Mouse (Mus musculus) forebrain, embryonic 12.5 days (tissue): ENCODE measurements at regions not wholly inside any gene's neighbourhood (a gene's known extent, or its start where the extent isn't known, plus 50 kb on each side); places are given as distances from the start of the nearest gene placed in this dataset.

Experiments used
- ATAC-seq: fragments of 200-750 bp; cut with Nextera tagmentation; 2 replicates; pipeline ENCODE4 v1.8.0; 2017; ENCODE audit warnings: moderate TSS enrichment; ENCODE audit not compliant: low FRiP score
- H3K27ac ChIP-seq: fragments of 300-500 bp; sonication (generic); 2 replicates; pipeline ENCODE4 v1.5.1; 2016; ENCODE audit warnings: mild to moderate bottlenecking
- H3K27me3 ChIP-seq: fragments of 300-500 bp; sonication (generic); 2 replicates; pipeline ENCODE4 v1.6.1; 2016; ENCODE audit warnings: mild to moderate bottlenecking
- H3K36me3 ChIP-seq: fragments of 300-500 bp; sonication (generic); replicated peaks from 2 replicates; pipeline ENCODE4 v1.6.1; 2016; ENCODE audit warnings: mild to moderate bottlenecking
- H3K4me1 ChIP-seq: fragments of 300-500 bp; sonication (generic); 2 replicates; pipeline ENCODE4 v1.6.1; 2016
- H3K4me2 ChIP-seq: fragments of 300-500 bp; sonication (generic); 2 replicates; pipeline ENCODE4 v1.6.1; 2016; ENCODE audit warnings: mild to moderate bottlenecking, moderate library complexity
- H3K4me3 ChIP-seq: fragments of 300-500 bp; sonication (generic); replicated peaks from 2 replicates; pipeline ENCODE4 v1.5.1; 2016; ENCODE audit warnings: mild to moderate bottlenecking
- H3K9ac ChIP-seq: fragments of 300-500 bp; sonication (generic); 2 replicates; pipeline ENCODE4 v1.6.1; 2016; ENCODE audit warnings: mild to moderate bottlenecking
- H3K9me3 ChIP-seq: fragments of 300-500 bp; sonication (generic); 2 replicates; pipeline ENCODE4 v1.6.1; 2016
- WGBS: fragments of 180-500 bp; shearing (Covaris S2); methylation state at CpG from one replicate; pipeline ENCODE4 v1.1.7; 2016; 5-methylcytosine and 5-hydroxymethylcytosine counted together

DNA sequence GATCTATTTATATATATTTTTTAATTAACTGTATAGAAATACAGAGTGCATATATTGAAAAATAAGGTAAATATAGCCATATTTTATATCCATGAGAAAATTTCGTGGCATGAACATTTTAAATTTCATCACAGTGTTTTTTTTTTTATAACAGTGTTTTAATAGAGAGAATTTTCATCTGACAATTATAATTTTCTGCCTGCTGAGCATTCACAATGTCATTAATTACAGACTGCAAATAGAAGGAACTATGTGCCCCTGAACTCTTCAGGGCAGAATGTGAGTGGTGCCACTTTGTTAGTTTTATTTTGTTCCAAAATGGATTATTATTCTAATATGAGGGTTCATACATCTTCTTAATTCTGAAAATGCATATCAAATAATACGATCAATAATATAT, 358.3 kb upstream of the C030005K15Rik start:
- no peak overlapping the region for H3K4me2 ChIP-seq
- H3K36me3 ChIP-seq = no peaks in the 10 kb centered on the region
- no peaks in the 10 kb centered on the region for H3K9me3 ChIP-seq
- H3K4me1 ChIP-seq = no peaks in the 10 kb centered on the region
- WGBS = 66% methylated on average over 2 of the region's 2 CpGs
- H3K27ac ChIP-seq = no peak overlapping the region
- no peaks in the 10 kb centered on the region for H3K27me3 ChIP-seq
- no peak for ATAC-seq
- H3K4me3 ChIP-seq = no peak overlapping the region
- H3K9ac ChIP-seq = no peak overlapping the region

DNA sequence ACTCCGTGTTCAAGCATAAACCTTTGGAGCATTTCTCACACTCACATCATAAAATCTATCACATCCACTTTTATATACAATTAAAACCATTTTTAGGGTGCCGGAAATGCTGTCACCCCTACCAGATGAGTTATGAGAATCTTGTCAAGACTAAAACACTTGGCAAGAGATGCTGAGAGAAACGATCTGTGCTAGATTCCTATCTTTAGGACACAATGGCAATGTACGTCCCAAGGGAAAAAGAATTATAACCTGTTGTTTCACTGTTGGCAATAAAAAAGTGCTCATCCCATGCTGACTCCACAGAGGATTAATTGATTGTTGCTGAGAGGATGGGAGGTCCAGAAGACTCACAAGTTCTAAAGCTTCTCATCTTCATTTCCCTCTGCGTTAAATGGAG, 389.7 kb upstream of the C030005K15Rik start:
- Histone ChIP-seq H3K9me3 (no peaks in the 10 kb centered on the region), H3K4me3 (no peak overlapping the region), H3K9ac (no peak overlapping the region), H3K4me2 (no peak overlapping the region), H3K27ac (no peak overlapping the region), H3K27me3 (no peaks in the 10 kb centered on the region), H3K36me3 (no peaks in the 10 kb centered on the region), H3K4me1 (no peaks in the 10 kb centered on the region)
- ATAC-seq = no peak
- WGBS = 93% methylated on average over 5 of the region's 5 CpGs

DNA sequence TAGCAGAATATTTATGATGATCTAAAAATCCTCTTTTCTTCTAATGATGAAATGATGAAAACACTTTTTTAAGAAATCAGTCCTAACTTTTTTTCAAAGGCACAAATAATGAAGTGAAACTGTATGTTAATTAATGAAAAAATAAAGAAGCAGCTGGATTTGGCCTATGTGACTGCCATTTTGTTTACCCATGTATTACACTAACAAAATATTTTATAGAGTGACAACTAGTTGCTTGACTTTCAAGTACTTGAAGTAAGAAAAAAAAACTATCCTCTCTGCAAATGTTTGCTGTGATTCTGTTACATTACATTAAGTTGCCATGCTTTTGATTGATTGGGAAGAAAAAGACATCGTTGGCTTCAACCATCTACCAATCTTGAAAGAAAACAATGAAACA, 399.2 kb upstream of the C030005K15Rik start:
- no peak overlapping the region for H3K27ac ChIP-seq
- no peak overlapping the region for H3K9ac ChIP-seq
- 87% methylated on average over 1 of the region's 1 CpGs for whole genome bisulfite sequencing
- H3K9me3 ChIP-seq = no peaks in the 10 kb centered on the region
- H3K4me1 ChIP-seq = no peaks in the 10 kb centered on the region
- no peak overlapping the region for H3K4me3 ChIP-seq
- H3K4me2 ChIP-seq = no peak overlapping the region
- H3K27me3 ChIP-seq = no peaks in the 10 kb centered on the region
- ATAC-seq = no peak
- no peaks in the 10 kb centered on the region for H3K36me3 ChIP-seq

DNA sequence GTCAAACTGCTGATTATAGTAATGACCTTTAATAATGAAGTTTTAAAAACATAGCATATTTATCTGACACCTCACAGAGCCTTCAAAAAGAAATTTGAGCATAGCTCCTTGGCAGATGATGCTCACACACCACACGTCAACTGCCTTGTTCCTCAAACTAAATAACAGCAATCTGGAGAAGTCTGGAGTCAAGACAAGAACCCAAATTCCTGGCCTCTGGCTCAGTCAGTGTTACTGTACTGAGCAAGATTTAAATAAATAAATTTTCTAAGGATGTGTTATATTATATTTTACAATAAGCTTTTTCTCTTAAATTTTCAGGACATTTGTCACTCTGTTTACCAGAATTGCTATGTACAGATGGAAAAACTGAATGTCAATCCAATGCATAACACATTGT, 408.5 kb upstream of the C030005K15Rik start:
- WGBS = 61% methylated on average over 1 of the region's 1 CpGs
- no peak for ATAC-seq
- H3K27ac ChIP-seq = no peak overlapping the region
- no peaks in the 10 kb centered on the region for H3K27me3 ChIP-seq
- no peak overlapping the region for H3K9ac ChIP-seq
- H3K4me3 ChIP-seq = no peak overlapping the region
- H3K36me3 ChIP-seq = no peaks in the 10 kb centered on the region
- H3K4me1 ChIP-seq = no peaks in the 10 kb centered on the region
- no peak overlapping the region for H3K4me2 ChIP-seq
- no peaks in the 10 kb centered on the region for H3K9me3 ChIP-seq

DNA sequence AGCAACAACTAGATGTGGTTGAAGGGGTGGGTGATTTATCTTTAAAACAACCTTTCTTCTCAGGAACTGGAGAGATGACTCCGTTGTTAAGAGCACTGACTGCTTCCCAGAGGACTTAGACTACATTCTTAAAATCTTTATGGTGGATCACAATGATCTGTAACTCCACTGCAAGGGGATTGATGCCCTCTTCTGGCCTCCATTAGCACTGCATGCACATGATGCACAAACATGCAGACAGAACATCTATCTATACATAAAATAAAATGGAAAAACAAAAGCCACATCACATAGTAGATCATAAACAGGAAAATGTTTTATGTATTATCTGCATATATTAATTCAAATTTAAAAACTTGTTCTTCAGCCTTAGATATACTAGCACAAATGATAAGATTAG, 419.2 kb upstream of the C030005K15Rik start:
- no peak for ATAC-seq
- Histone ChIP-seq H3K4me3 (no peak overlapping the region), H3K4me1 (no peaks in the 10 kb centered on the region), H3K9ac (no peak overlapping the region), H3K9me3 (no peaks in the 10 kb centered on the region), H3K36me3 (no peaks in the 10 kb centered on the region), H3K4me2 (no peak overlapping the region), H3K27me3 (no peaks in the 10 kb centered on the region), H3K27ac (no peak overlapping the region)
- 63% methylated on average over 1 of the region's 1 CpGs for WGBS

DNA sequence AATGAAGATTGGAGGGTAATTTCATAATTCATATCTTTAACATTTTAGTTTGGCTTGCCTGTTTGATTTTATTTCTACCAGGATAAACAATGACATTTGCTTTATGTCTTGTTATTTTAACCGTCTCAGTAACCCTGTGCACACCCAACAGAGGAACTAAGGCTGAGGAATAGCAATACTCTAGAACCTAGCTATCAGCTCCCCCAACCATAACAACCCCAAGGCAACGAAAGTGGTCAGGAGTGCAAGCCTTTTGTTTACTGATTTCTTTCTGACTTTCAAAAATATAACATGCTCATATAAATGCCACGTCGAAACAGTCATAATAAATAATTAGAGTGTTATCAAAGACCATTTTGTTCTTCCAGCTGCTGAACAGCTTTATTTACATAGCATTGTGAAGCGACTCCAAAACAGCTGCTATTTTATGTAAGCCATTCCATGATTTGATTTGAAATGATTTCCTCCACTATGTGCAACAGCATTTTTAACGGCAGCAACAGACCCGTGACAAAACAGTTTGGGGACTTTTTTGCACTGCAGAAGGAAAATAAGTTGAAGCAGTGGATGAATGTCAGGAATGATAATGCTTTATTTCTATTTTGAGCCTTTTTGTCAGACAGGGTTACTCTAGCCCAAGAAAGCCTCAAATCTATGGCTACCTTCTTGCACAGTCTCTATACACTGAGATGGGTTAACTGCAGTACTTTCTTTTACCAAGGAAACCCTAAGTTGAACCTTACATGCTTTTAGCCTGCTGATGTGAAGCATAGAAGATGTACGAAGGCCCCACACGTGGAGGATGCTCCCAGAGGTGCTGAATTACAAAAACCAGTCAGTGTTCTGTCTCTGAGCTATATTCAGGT, 420.7 kb upstream of the C030005K15Rik start:
- H3K36me3 ChIP-seq = no peaks in the 10 kb centered on the region
- H3K4me2 ChIP-seq = no peak overlapping the region
- H3K9me3 ChIP-seq = no peaks in the 10 kb centered on the region
- H3K4me1 ChIP-seq = no peaks in the 10 kb centered on the region
- no peak for ATAC-seq
- no peak overlapping the region for H3K9ac ChIP-seq
- no peak overlapping the region for H3K4me3 ChIP-seq
- 80% methylated on average over 9 of the region's 9 CpGs for WGBS
- no peak overlapping the region for H3K27ac ChIP-seq
- no peaks in the 10 kb centered on the region for H3K27me3 ChIP-seq

DNA sequence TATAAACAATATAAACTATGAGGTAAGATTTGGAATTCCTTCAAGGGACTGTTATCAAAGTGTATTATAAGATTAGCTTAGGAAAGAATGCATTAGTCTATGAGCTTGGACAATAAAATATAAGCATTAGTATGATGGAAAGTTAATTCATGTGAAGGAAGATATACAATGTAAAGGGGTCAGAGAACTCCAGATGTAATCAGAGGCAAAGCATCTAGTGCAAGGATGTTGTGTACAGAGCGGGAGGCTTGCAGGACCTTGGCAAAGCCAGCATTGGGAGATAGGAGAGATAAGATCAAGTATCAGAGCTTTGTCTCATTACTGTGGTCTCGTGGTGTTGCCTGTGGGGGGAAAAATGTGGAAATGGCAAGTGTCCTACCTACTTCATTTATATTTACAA, 429.4 kb upstream of the C030005K15Rik start:
- no peak overlapping the region for H3K9ac ChIP-seq
- no peaks in the 10 kb centered on the region for H3K4me1 ChIP-seq
- no peak for ATAC-seq
- no peak overlapping the region for H3K4me3 ChIP-seq
- H3K9me3 ChIP-seq = no peaks in the 10 kb centered on the region
- H3K27ac ChIP-seq = no peak overlapping the region
- H3K4me2 ChIP-seq = no peak overlapping the region
- H3K36me3 ChIP-seq = no peaks in the 10 kb centered on the region
- no peaks in the 10 kb centered on the region for H3K27me3 ChIP-seq
- WGBS = 95% methylated on average over 2 of the region's 2 CpGs

DNA sequence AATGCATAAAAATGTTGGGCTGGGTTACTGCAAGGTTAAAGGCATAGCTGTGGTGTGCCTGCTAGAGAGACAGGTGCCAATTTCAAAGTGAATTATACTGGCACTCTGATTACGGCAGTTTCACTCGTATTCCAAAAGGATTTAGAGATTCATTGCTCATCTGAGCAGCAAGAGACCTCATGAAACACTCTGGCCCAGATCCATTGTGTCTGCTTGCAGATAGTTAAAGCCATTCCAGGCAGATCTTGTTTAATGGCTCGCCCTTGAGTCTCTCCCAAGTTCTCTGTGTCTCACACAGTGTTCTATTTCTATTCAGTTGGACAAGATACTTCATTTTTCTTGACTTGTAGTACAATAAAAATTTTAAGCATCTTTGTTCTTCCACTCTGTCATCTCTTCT, 459.1 kb upstream of the C030005K15Rik start:
- no peak for ATAC-seq
- 58% methylated on average over 3 of the region's 3 CpGs for WGBS
- Histone ChIP-seq H3K36me3 (no peaks in the 10 kb centered on the region), H3K9ac (no peak overlapping the region), H3K27ac (no peak overlapping the region), H3K27me3 (no peaks in the 10 kb centered on the region), H3K9me3 (no peaks in the 10 kb centered on the region), H3K4me2 (no peak overlapping the region), H3K4me3 (no peak overlapping the region), H3K4me1 (no peaks in the 10 kb centered on the region)

DNA sequence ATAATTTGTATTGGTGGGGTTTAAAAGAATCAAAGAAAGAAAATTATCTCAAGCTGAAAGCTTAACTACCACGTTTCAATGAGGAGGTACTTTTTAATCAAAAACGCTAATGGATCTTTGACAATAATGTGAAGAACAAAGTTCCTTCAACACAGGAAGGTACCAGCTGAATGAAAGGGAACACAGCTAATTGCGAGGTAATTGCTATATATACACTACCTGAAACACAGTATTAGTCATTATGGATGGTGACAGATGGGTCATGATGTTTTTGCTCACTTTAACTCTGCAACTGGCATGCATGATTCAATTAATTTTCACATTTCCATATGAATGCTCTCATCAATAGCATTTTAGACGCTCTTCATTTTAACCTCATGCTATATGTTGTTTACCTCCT, 470.3 kb upstream of the C030005K15Rik start:
- Histone ChIP-seq H3K27me3 (no peaks in the 10 kb centered on the region), H3K4me1 (no peaks in the 10 kb centered on the region), H3K27ac (no peak overlapping the region), H3K9me3 (no peaks in the 10 kb centered on the region), H3K9ac (no peak overlapping the region), H3K4me2 (no peak overlapping the region), H3K4me3 (no peak overlapping the region), H3K36me3 (no peaks in the 10 kb centered on the region)
- peak; percentile 53; the same call in 1 of the 2 replicates for ATAC-seq
- WGBS = 63% methylated on average over 4 of the region's 4 CpGs

DNA sequence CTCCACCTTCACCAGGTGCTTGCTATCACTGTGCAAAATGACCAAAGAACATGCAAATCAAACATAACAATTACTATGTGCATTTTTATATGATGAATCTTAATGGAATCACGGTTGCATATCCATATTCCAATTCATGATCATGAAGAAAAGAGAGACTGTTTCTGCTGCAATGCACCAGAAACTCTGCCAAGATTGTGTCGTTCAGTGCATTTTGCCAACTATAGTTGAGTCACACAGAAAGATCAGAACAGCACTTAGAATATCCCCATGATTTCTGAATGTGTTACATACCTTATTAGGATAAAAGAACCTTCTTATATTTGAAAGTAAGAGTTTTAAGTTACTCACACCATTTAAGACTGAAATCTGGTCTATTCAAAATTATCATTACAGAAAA, 483.7 kb upstream of the C030005K15Rik start:
- H3K27me3 ChIP-seq = no peaks in the 10 kb centered on the region
- whole genome bisulfite sequencing = 87% methylated on average over 2 of the region's 2 CpGs
- no peaks in the 10 kb centered on the region for H3K4me1 ChIP-seq
- no peaks in the 10 kb centered on the region for H3K36me3 ChIP-seq
- no peak overlapping the region for H3K27ac ChIP-seq
- H3K9me3 ChIP-seq = no peaks in the 10 kb centered on the region
- H3K4me2 ChIP-seq = no peak overlapping the region
- no peak overlapping the region for H3K9ac ChIP-seq
- ATAC-seq = no peak
- no peak overlapping the region for H3K4me3 ChIP-seq

DNA sequence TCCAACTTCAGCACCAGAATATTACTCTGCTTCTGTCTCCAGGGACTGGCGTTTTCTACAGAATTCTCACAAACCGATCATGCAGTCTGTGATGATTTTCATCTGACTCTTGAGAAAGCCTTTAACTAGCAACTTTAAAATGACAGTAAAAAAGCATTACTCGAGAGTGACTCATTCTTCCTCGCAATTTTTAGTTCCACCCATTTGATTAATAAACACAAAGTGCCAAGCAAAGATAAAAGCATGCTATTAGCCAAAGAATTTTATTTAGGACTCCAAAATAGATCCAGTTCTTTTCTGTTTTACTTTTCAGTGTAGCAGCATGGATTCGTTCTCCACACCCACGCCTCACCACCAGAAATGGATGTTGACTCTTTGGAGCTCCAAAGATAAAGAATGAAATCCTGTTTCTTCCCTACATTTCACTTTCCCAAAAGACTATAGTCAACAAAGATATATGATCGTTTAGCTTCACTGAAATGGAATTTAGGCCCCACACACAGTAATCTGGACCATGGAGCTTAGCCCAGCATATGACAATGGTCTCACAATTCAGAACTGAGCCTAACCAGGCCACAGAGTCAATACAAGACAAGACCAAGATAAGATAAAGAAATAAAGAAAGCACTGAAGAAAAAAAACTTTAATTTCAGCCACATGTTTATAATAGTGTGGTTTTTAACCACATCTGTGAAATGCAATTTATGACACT, 486.5 kb upstream of the C030005K15Rik start:
- no peaks in the 10 kb centered on the region for H3K36me3 ChIP-seq
- H3K9ac ChIP-seq = no peak overlapping the region
- 86% methylated on average over 7 of the region's 7 CpGs for WGBS
- H3K9me3 ChIP-seq = no peaks in the 10 kb centered on the region
- H3K4me3 ChIP-seq = no peak overlapping the region
- H3K27ac ChIP-seq = no peak overlapping the region
- no peaks in the 10 kb centered on the region for H3K27me3 ChIP-seq
- no peak for ATAC-seq
- no peaks in the 10 kb centered on the region for H3K4me1 ChIP-seq
- no peak overlapping the region for H3K4me2 ChIP-seq

DNA sequence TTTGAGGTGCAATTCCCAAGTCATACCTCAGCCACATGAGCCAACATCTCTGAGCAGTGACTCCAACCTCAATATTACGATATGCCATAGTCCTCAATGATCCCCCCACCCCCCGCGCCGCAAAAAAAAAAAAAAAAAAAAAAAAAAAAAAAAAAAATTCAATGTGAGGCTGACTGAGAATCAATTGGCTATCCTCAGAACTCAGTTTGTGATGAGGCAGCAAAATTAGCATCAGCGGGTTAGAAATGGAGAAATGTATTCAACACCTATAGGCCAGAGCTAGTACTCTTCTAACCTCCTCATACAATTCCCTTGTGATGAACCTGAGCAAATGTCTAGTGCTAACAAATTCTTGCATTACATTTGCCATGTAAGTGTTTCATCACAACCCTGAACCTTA, 504.5 kb upstream of the C030005K15Rik start:
- H3K4me3 ChIP-seq = no peak overlapping the region
- no peaks in the 10 kb centered on the region for H3K9me3 ChIP-seq
- no peak overlapping the region for H3K9ac ChIP-seq
- H3K4me2 ChIP-seq = no peak overlapping the region
- no peak for ATAC-seq
- H3K27me3 ChIP-seq = no peaks in the 10 kb centered on the region
- H3K36me3 ChIP-seq = no peaks in the 10 kb centered on the region
- no peak overlapping the region for H3K27ac ChIP-seq
- 92% methylated on average over 5 of the region's 5 CpGs for WGBS
- no peaks in the 10 kb centered on the region for H3K4me1 ChIP-seq

DNA sequence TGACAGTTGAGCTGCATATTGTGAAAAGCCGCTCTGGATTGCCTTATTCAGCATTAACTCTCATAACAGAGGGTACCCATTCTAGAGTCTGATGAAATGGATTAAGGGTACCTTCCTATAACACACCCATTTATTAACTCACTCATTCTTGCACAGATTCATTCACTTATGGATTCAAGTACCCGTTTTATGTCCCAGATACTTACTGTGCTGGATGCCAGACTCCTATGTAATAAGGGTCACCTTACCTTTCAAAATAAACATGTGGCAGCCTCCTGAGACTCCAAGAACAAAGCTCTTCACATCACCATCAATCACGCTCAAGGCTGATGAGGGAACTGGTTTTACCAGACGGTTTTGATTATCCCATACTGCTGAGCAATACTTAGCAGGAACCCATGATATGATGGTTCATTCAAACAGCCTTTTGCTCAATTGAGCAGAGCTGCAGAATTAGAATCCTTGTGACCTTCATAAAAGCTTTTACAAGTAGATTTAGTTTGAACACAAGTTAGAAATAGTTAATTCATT, 505.2 kb upstream of the C030005K15Rik start:
- no peak overlapping the region for H3K27ac ChIP-seq
- no peaks in the 10 kb centered on the region for H3K36me3 ChIP-seq
- no peak overlapping the region for H3K4me2 ChIP-seq
- no peaks in the 10 kb centered on the region for H3K9me3 ChIP-seq
- no peaks in the 10 kb centered on the region for H3K4me1 ChIP-seq
- 79% methylated on average over 4 of the region's 4 CpGs for WGBS
- no peaks in the 10 kb centered on the region for H3K27me3 ChIP-seq
- no peak overlapping the region for H3K4me3 ChIP-seq
- no peak overlapping the region for H3K9ac ChIP-seq
- ATAC-seq = no peak
